Mouse (Mus musculus) G1E (cell line): ENCODE measurements around the gene Rgl1. TPM values are rescaled to one million over a fixed set of nuclear protein-coding genes. Genes with fewer than 3 reads are reported as not detected.

Experiments used
- ATAC-seq: 2 replicates; pipeline ENCODE4 v1.8.0; 2016; ENCODE audit warnings: mild to moderate bottlenecking; ENCODE audit not compliant: insufficient number of reproducible peaks, poor library complexity, low FRiP score, severe bottlenecking; ENCODE audit errors: extremely low read depth
- DNase-seq: peaks from one replicate; pipeline ENCODE4 v3.0.0; 2012; ENCODE audit warnings: low spot score
- H3K27me3 ChIP-seq: 2 replicates; pipeline ENCODE4 v1.6.1; 2012; ENCODE audit warnings: mild to moderate bottlenecking, low read length, inconsistent platforms; ENCODE audit not compliant: insufficient read depth
- H3K36me3 ChIP-seq: replicated peaks from 2 replicates; pipeline ENCODE3; 2012; ENCODE audit warnings: mild to moderate bottlenecking, inconsistent platforms
- H3K4me1 ChIP-seq: 2 replicates; pipeline ENCODE4 v1.6.1; 2012; ENCODE audit warnings: low read depth, low read length, inconsistent platforms, mixed read lengths; ENCODE audit not compliant: insufficient read depth
- H3K4me3 ChIP-seq: 2 replicates; pipeline ENCODE4 v1.5.1; 2012; ENCODE audit warnings: low read depth, mild to moderate bottlenecking, inconsistent platforms, low read length, moderate library complexity, mixed read lengths
- H3K9me3 ChIP-seq: replicated peaks from 2 replicates; pipeline ENCODE4 v1.6.1; 2012; ENCODE audit warnings: inconsistent platforms
- CTCF ChIP-seq: IDR thresholded peaks from 2 replicates; pipeline ENCODE4 v1.5.1; 2012; ENCODE audit warnings: low read depth, low read length, inconsistent platforms, mixed read lengths
- GATA1 ChIP-seq: IDR thresholded peaks from 2 replicates; pipeline ENCODE4 v1.6.1; 2012; ENCODE audit warnings: borderline replicate concordance, low read length, inconsistent platforms, mixed read lengths
- GATA2 ChIP-seq: IDR thresholded peaks from 2 replicates; pipeline ENCODE4 v1.6.1; 2012; ENCODE audit warnings: low read depth, low read length, inconsistent platforms, borderline replicate concordance
- POLR2AphosphoS5 ChIP-seq: IDR thresholded peaks from 2 replicates; pipeline ENCODE4 v1.6.1; 2012; ENCODE audit warnings: low read depth, low read length, inconsistent platforms; ENCODE audit not compliant: insufficient replicate concordance
- TAL1 ChIP-seq: conservative IDR thresholded peaks from 2 replicates; pipeline ENCODE4 v1.6.1; 2012; ENCODE audit warnings: low read depth, low read length, inconsistent platforms, mixed read lengths
- polyA plus RNA-seq: library from polyadenylated mRNA; stranded (reverse); fragments of >175 nt; gene quantifications from 2 replicates; pipeline ENCODE4 v1.2.3, GENCODE M21; 2012
- total RNA-seq, 2 experiments: library from RNA; stranded (forward) in 1 of 2; stranded (reverse) in 1 of 2; fragments of 200-1000 nt in 1 of 2; fragments of >200 nt in 1 of 2; fragmentation: Nextera tagmentation in 1 of 2; gene quantifications; 2 replicates each; pipeline ENCODE4 v1.2.3; 2014 to 2017

The Rgl1 gene
- total and polyA plus RNA-seq, 3 experiments: 0.21 to 5.7 (median 4.0) TPM

DNA sequence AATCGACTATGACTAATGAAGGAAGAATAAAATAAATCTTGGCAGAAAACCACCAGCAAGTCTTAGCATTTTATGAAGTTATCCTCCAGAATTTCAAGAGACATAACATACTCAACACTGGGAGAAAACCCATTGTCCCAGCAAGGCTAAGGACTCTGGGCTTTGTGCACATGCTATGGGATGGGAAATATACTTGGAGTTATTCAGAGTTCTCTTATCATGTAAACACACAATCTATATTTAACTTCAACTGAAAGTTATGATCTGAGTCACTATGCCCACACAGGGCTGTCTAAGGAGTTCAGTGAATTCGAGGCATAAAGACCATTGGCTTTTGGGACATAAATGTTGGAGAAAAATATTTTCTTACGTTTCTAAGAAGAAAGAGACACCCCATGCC is 215.2 kb downstream of the Rgl1 start:
- ATAC-seq (no peak), DNase-seq (no peak)
- H3K9me3 ChIP-seq: peaks cover 13% of the 10 kb centered on the region
- TF ChIP-seq GATA2 (no peak), GATA1 (no peak), CTCF (no peak), TAL1 (no peak), POLR2AphosphoS5 (no peak)
- H3K4me3 ChIP-seq: no peak overlapping the region
- H3K4me1 ChIP-seq: no peaks in the 10 kb centered on the region
- no peaks in the 10 kb centered on the region for H3K27me3 ChIP-seq
- no peaks in the 10 kb centered on the region for H3K36me3 ChIP-seq

DNA sequence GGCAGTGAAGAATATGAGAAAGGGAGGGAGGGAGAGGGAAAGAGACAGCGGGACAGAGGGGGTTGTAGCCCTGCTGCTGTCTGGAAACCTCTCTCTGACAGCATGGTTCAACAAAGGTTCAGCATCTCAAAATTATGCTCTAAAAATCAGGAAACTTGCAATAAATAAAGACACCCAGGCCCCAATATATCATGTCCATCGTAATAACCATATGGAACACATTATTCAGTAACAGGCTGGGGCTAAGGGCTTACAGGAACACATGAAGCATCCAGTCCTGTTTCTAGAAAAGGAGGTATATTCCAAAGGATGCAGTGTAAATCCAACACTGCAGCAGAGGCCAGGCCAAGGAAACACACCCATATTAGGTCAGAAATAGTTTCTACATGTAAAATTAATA is 215.6 kb downstream of the Rgl1 start:
- TF ChIP-seq POLR2AphosphoS5 (no peak), GATA1 (no peak), CTCF (no peak), GATA2 (no peak), TAL1 (no peak)
- Histone ChIP-seq H3K9me3 (peaks cover 13% of the 10 kb centered on the region), H3K4me1 (no peaks in the 10 kb centered on the region), H3K4me3 (no peak overlapping the region), H3K36me3 (no peaks in the 10 kb centered on the region), H3K27me3 (no peaks in the 10 kb centered on the region)
- DNase-seq (no peak), ATAC-seq (no peak)

DNA sequence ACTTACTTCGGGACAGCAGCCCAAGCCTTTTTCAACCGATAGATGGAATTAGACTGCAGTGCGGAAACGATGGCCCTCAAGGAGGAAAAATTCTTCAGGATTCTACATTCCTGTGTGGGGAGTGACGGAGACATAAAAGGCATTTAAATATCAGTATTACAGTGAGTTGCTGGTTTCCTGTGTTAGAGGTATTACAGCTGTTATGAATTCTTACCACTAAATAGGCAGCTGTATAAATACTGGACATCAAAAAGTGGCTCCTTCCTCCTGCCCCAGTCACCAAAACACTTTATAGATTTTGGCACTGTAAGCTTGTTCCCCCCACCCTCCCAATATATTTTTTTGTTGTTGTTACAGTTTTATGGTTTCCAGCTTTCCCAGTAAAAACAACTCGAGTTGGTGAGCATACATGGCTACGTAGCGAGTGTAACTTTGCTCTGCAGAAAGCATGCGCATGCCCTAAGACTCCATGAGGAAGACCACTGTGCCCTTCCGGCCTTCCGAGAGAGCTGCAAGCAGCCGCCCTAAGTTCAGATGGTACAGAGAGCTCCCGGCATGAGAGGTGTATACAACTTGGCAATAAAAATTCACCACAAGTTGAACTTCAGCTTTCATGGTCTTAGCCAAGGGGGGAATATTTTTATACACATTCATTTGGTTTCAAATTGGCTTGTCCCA is 217.0 kb downstream of the Rgl1 start:
- Histone ChIP-seq H3K36me3 (no peaks in the 10 kb centered on the region), H3K4me3 (no peak overlapping the region)
- TF ChIP-seq CTCF (no peak), GATA1 (no peak), TAL1 (no peak), GATA2 (no peak), POLR2AphosphoS5 (no peak)

DNA sequence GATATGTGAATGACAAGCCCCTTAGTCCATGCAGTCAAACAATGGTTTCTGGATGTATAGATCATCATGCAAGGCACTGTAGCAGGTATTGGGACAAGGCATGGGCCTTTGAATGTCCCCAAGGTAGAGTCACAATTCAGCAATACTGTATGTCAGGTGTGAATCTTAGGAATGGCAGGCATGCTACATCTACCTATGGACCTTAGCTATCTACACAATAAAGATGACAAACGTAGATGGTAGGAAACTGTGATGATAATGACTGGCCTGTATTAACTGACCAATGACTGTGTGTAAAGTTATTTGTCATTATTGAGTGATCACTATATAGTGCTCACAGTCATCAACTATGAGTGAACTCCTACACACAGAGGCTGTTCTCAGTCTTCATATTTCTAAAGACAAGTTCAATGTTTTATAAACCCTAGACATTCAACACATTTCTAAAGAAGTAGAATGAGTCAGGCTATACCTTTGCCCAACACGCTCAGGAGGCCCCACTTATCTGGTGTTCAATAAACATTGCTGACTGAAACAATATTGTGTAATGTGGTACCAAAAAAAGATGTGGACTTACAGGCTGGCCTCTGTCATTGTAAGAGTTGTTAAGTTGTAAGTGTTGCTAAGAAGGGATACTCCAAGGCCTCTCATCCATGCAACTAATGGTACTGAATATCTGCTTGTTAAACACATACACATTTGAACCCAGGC is 222.5 kb downstream of the Rgl1 start:
- H3K9me3 ChIP-seq: peaks cover 15% of the 10 kb centered on the region
- H3K27me3 ChIP-seq: no peaks in the 10 kb centered on the region
- ATAC-seq (no peak), DNase-seq (no peak)
- no peaks in the 10 kb centered on the region for H3K36me3 ChIP-seq
- H3K4me3 ChIP-seq: no peak overlapping the region
- no peaks in the 10 kb centered on the region for H3K4me1 ChIP-seq
- TF ChIP-seq POLR2AphosphoS5 (no peak), GATA2 (no peak), TAL1 (no peak), CTCF (no peak), GATA1 (no peak)

More for the DNA sequence above, 217.0 kb downstream of the Rgl1 start:
- Histone ChIP-seq H3K27me3 (no peaks in the 10 kb centered on the region), H3K4me1 (no peaks in the 10 kb centered on the region), H3K9me3 (peaks cover 13% of the 10 kb centered on the region)
- no peak for DNase-seq
- ATAC-seq: no peak

DNA sequence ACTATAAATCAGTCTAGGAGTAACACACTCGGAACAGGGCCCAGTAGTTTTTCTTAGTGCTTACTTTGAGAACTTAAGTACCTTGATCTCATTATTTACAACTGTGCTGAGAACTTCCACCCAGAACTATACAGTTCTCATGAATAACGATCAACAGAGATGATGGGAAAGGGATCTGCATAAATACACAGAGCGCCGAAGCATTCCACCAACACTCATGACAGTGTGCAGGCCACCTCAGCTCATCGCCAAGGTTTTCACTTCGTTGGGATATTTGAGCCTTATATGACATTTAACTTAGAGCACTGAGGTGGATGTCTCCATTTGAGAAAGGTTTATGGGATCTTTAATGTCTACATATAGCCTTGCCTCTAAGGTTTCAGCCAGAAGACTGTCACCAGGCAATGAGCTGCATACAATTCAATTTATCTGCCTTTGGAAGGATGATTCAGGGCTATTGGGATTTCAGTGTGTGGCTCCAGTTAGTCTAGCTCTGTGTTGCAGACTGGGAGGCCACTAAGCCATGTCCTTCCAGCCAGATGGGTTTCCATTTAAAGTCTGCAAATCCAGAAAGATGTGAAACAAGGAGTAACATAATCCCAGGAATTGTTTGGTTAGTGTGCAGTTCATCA is 223.3 kb downstream of the Rgl1 start:
- Histone ChIP-seq H3K36me3 (no peaks in the 10 kb centered on the region), H3K9me3 (peaks cover 11% of the 10 kb centered on the region), H3K4me3 (no peak overlapping the region), H3K27me3 (no peaks in the 10 kb centered on the region), H3K4me1 (no peaks in the 10 kb centered on the region)
- TF ChIP-seq POLR2AphosphoS5 (no peak), GATA2 (no peak), TAL1 (no peak), CTCF (no peak), GATA1 (no peak)
- ATAC-seq (no peak), DNase-seq (no peak)

DNA sequence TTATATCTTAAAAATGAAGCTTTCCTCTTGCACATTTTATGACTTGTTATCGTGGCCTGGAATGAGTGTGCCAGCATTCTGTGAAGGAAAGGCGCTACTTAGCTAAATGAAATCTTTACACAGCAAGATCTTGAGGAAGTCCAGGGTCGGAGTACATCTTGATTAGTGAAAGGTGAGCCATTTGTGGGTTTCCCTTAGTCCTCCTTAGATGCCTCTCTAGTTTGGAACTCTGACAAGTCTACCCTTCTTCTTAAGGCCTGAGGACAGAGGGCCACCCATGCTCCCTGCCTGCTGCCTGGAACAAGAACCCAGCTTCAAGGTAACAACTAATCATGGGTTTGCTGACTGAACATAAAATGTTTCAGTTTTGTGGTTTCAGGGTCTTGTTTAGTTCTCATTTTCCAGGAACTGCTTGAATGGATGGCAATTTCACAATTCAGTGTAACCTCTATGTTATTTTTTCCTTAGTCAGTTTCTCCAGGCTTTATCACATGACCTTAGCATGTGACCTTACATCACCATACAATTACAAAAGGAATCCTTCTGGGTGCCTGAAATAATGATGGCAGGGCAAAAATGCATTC is 225.8 kb downstream of the Rgl1 start:
- no peaks in the 10 kb centered on the region for H3K4me1 ChIP-seq
- no peaks in the 10 kb centered on the region for H3K27me3 ChIP-seq
- H3K9me3 ChIP-seq: peaks cover 18% of the 10 kb centered on the region
- H3K4me3 ChIP-seq: no peak overlapping the region
- no peak for DNase-seq
- TF ChIP-seq TAL1 (no peak), CTCF (no peak), GATA1 (no peak), GATA2 (no peak), POLR2AphosphoS5 (no peak)
- ATAC-seq: no peak
- no peaks in the 10 kb centered on the region for H3K36me3 ChIP-seq
